Mouse (Mus musculus) midbrain, embryonic 10.5 days (tissue): ENCODE measurements around the gene Pdzd7. TPM values are rescaled to one million over a fixed set of nuclear protein-coding genes. Genes with fewer than 3 reads are reported as not detected.

Experiments used
- polyA plus RNA-seq: library from polyadenylated mRNA; unstranded; fragments of >200 nt; fragmentation: Nextera tagmentation; extraction: Ambion mirVana; gene quantifications from 2 replicates; pipeline ENCODE4 v1.2.1, GENCODE M21; 2016

Pdzd7 gene
- polyA plus RNA-seq, 1 experiment from 2014 or later = 0.19 TPM

Other genes starting within 250 kb of the Pdzd7 start
- 37.2 and 39.1 TPM in 2 replicates for gene Slf2, start 114.6 kb downstream of the Pdzd7 start, polyA plus RNA-seq
- gene Sema4g, start 56.6 kb downstream of the Pdzd7 start, polyA plus RNA-seq = 3.1 and 5.4 TPM in 2 replicates
- 31.4 and 33.6 TPM in 2 replicates for gene Twnk, start 40.1 kb downstream of the Pdzd7 start, polyA plus RNA-seq
- gene Mrpl43, start 39.3 kb downstream of the Pdzd7 start, polyA plus RNA-seq = 71.6 and 72.9 TPM in 2 replicates
- gene Lzts2, start 31.3 kb downstream of the Pdzd7 start, polyA plus RNA-seq = 55.1 and 58.4 TPM in 2 replicates
- 8.3 and 15.3 TPM in 2 replicates for gene Sfxn3, start 1.8 kb upstream of the Pdzd7 start, polyA plus RNA-seq
- gene Kazald1, start 29.5 kb upstream of the Pdzd7 start, polyA plus RNA-seq = 0.38 and 0.39 TPM in 2 replicates
- gene Tlx1, start 105.0 kb upstream of the Pdzd7 start, polyA plus RNA-seq = 0.11 and 0.22 TPM in 2 replicates
- gene Lbx1, start 190.1 kb upstream of the Pdzd7 start, polyA plus RNA-seq = 0.05 TPM in 1 of 2 replicates, not detected in the other